Mouse (Mus musculus) CD4-positive helper T cell, adult 2 months (primary cell): ENCODE measurements around the gene Rimkla.

ENCODE experiments used
- DNase-seq: peaks from one replicate; pipeline ENCODE4 v3.0.0-alpha.2; 2012; ENCODE audit warnings: low read depth, missing footprints, low spot score

The Rimkla gene

GRCm38 (mm10) chr4:119421191-119421590, 71.2 kb downstream of the Rimkla start:
- no peak for DNase-seq

- no peak for DNase-seq
These were observed 74.5 kb downstream of the Rimkla start for GRCm38 (mm10) chr4:119417894-119418293.

- DNase-seq: no peak
These were observed 75.2 kb downstream of the Rimkla start for GRCm38 (mm10) chr4:119417270-119417669.
